Mouse (Mus musculus) thymus, adult 2 months (tissue): ENCODE results near the gene Map3k1. TPM values are rescaled to one million over a fixed set of nuclear protein-coding genes. Genes with fewer than 3 reads are reported as not detected.

Source experiments
- DNase-seq: peaks from one replicate; pipeline ENCODE4 v3.0.0; 2021
- H3K27ac ChIP-seq: fragments of 200-500 bp; 2 replicates; pipeline ENCODE4 v1.5.1; 2012; ENCODE audit warnings: low read length, control low read depth; ENCODE audit not compliant: control insufficient read depth, insufficient read depth
- H3K27me3 ChIP-seq: fragments of 200-500 bp; 2 replicates; pipeline ENCODE4 v1.6.1; 2012; ENCODE audit warnings: mild to moderate bottlenecking, low read length, moderate library complexity, mixed read lengths; ENCODE audit not compliant: control insufficient read depth, insufficient read depth
- H3K36me3 ChIP-seq: fragments of 200-500 bp; 2 replicates; pipeline ENCODE4 v1.6.1; 2012; ENCODE audit warnings: mild to moderate bottlenecking, low read length, moderate library complexity; ENCODE audit not compliant: control insufficient read depth, insufficient read depth
- H3K4me1 ChIP-seq: fragments of 200-500 bp; replicated peaks from 2 replicates; pipeline ENCODE4 v1.6.1; 2012; ENCODE audit warnings: low read length; ENCODE audit not compliant: control insufficient read depth, insufficient read depth
- H3K4me3 ChIP-seq: fragments of 200-500 bp; 2 replicates; pipeline ENCODE4 v1.5.1; 2012; ENCODE audit warnings: mild to moderate bottlenecking, low read length, control low read depth, moderate library complexity; ENCODE audit not compliant: control insufficient read depth, insufficient read depth
- CTCF ChIP-seq: fragments of 200-500 bp; IDR thresholded peaks from 2 replicates; pipeline ENCODE4 v1.5.1; 2012; ENCODE audit warnings: mild to moderate bottlenecking, control low read depth, low read length, moderate library complexity, borderline replicate concordance; ENCODE audit not compliant: control insufficient read depth, poor library complexity, insufficient read depth; ENCODE audit errors: extremely low read depth
- POLR2A ChIP-seq: fragments of 200-500 bp; IDR thresholded peaks from 2 replicates; pipeline ENCODE4 v1.6.1; 2012; ENCODE audit warnings: mild to moderate bottlenecking, low read length, control low read depth, moderate library complexity; ENCODE audit not compliant: control insufficient read depth, poor library complexity, insufficient read depth; ENCODE audit errors: extremely low read depth
- WGBS: fragments of 180-500 bp; shearing (Covaris S2); methylation state at CpG from one replicate; pipeline ENCODE4 v1.1.7; 2018; 5-methylcytosine and 5-hydroxymethylcytosine counted together
- polyA plus RNA-seq: library from polyadenylated mRNA; depleted of rRNA; stranded (reverse); fragments of >200 nt; gene quantifications from 2 replicates; pipeline ENCODE4 v1.2.3, GENCODE M21; 2012

The Map3k1 gene
- polyA plus RNA-seq, 1 experiment: 47.2 TPM

- Histone ChIP-seq H3K36me3 (peaks cover 45% of the 10 kb centered on the region), H3K27me3 (no peaks in the 10 kb centered on the region), H3K4me3 (no peak overlapping the region), H3K27ac (no peak overlapping the region), H3K4me1 (peaks cover 3% of the 10 kb centered on the region; the same call in 1 of the 2 replicates)
- no peak for TF ChIP-seq POLR2A
- TF ChIP-seq CTCF: no peak
- 99% methylated on average over 5 of the region's 5 CpGs for WGBS
- no peak for DNase-seq
Measured at GRCm38 (mm10) chr13:111746831-111747230, 62.0 kb downstream of the Map3k1 start.

DNA sequence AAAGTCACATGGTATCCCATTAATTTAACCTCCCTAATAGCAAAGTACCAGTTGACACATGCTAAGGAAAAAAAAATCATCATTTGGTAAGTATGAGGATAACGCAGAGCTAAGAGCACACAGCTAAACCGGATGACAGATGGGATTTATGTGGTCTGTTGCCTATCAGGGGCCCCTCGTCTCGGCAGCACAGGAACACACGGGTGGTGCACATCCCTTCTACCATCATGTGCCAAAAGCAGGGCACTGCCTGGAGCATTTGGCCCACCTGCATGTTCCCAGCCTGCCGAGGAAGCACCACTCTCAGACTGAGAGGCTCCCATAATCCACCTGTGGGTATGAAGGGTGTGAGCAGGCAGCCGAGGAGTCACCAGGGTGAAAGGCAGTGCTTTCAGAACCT lies 63.6 kb downstream of the Map3k1 start:
- H3K27ac ChIP-seq: no peak overlapping the region
- DNase-seq: no peak
- no peak overlapping the region for H3K4me3 ChIP-seq
- no peaks in the 10 kb centered on the region for H3K27me3 ChIP-seq
- 68% methylated on average over 7 of the region's 7 CpGs for WGBS
- no peak for TF ChIP-seq CTCF
- TF ChIP-seq POLR2A: no peak
- H3K4me1 ChIP-seq: peaks cover 3% of the 10 kb centered on the region; the same call in 1 of the 2 replicates
- peaks cover 29% of the 10 kb centered on the region for H3K36me3 ChIP-seq

GRCm38 (mm10) chr13:111744233-111745000 lies 64.4 kb downstream of the Map3k1 start:
- TF ChIP-seq CTCF (no peak), POLR2A (no peak)
- Histone ChIP-seq H3K27ac (no peak overlapping the region), H3K36me3 (peaks cover 22% of the 10 kb centered on the region), H3K4me1 (peaks cover 3% of the 10 kb centered on the region; the same call in 1 of the 2 replicates), H3K27me3 (no peaks in the 10 kb centered on the region), H3K4me3 (no peak overlapping the region)
- WGBS: 93% methylated on average over 6 of the region's 6 CpGs
- no peak for DNase-seq

DNA sequence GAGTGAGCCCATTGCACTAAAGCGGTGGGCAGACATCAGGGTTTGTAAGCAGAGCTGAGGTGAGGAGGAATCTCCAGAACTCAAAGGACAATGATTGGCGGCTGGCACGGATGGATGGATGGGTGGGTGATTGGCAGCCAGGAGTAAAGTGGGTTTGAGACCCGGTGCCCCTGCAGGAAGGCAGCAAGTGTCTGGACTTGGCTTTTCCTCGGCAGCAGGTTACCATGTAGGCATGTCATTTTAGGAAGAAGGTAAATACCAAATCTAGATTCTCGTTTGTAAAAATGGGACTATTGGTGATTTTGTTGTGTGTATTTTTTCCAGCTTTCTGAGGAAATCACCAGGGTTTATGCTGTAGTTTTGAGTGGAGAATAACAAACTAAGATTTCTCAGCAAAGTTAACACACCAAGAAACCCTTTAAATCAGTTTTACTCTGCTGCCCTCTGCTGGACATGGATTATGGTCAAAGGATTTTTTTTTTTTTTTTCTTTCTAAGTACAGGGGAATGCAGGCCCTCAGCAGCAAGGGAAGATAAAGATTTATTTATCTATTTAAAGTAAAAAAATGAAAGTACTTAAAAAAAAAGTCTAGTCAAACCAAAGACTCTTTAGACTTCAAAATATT lies 66.7 kb downstream of the Map3k1 start:
- no peaks in the 10 kb centered on the region for H3K27me3 ChIP-seq
- H3K4me3 ChIP-seq: no peak overlapping the region
- 69% methylated on average over 6 of the region's 6 CpGs for WGBS
- DNase-seq: peak; percentile 61
- peaks cover 3% of the 10 kb centered on the region; the same call in 1 of the 2 replicates for H3K4me1 ChIP-seq
- H3K27ac ChIP-seq: no peak overlapping the region
- no peak for TF ChIP-seq CTCF
- no peak for TF ChIP-seq POLR2A
- peaks cover 4% of the 10 kb centered on the region; the same call in 1 of the 2 replicates for H3K36me3 ChIP-seq

DNA sequence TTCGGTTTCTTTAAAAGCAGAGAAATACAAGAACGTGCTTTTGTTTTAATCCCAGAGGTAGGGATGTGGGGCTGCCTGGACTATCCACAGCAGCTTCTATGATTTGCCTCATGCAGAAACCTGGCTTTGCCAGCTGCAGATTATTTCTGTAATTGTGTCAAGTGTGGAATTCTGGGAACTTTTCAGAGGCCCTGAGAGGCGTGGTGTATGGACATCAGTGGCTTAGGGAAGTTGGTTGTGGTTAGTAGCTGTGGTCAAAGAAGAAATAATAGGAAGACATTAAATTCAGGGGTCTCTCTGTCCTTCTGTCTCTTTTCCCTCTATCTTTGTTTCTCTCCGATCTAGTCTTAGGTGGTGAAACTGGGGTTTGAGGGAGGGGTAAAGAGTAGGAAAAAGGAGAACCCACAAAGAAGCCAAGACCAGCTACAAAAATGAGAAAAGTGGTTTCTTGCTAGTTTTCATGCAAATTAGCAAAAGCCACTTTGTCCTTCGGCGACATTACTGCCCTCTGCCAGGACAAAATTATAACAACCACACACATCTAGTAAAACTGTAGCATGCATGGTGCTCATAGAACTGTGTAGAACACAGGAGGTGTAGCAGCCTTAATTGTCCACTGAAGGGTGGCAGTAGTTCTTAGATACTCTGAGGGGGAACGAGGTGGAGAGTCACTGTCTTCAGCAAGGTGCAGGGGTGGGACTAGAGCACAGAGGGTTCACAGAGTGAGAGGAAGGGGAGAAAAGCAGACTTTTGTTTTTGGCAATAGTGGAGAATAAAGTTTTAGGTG lies 67.4 kb downstream of the Map3k1 start:
- WGBS: 48% methylated on average over 7 of the region's 7 CpGs
- H3K4me1 ChIP-seq: peaks cover 3% of the 10 kb centered on the region; the same call in 1 of the 2 replicates
- no peak for TF ChIP-seq POLR2A
- no peak for TF ChIP-seq CTCF
- H3K36me3 ChIP-seq: no peaks in the 10 kb centered on the region
- H3K27me3 ChIP-seq: no peaks in the 10 kb centered on the region
- no peak overlapping the region for H3K27ac ChIP-seq
- no peak overlapping the region for H3K4me3 ChIP-seq
- no peak for DNase-seq

GRCm38 (mm10) chr13:111726898-111727297 lies 81.9 kb downstream of the Map3k1 start:
- Histone ChIP-seq H3K36me3 (no peaks in the 10 kb centered on the region), H3K27me3 (no peaks in the 10 kb centered on the region), H3K4me1 (peaks cover 4% of the 10 kb centered on the region; the same call in 1 of the 2 replicates), H3K27ac (no peak overlapping the region), H3K4me3 (no peak overlapping the region)
- no peak for TF ChIP-seq CTCF
- TF ChIP-seq POLR2A: no peak
- 89% methylated on average over 5 of the region's 5 CpGs for WGBS
- DNase-seq: no peak
